In genomic region chr2:85001497-85001896, GRCm38 (mm10) we compare ENCODE assay signal across 13 mouse cellular contexts. TPM values are rescaled to one million over a fixed set of nuclear protein-coding genes. Genes with fewer than 3 reads are reported as not detected.
DNase-seq lines count a peak whose midpoint lies in the region; ATAC-seq lines count a peak whose summit lies in the region.
"Had no signal": no experiment of that assay in that cellular context is flagged by ENCODE, and none has a peak within 500 bp of the region (broad histone marks: within the 10 kb centered on the region; RNA-seq: fewer than 3 reads in every experiment).

No protein-coding gene starts in this region.

- no peak overlapping the region for H3K4me2 ChIP-seq in heart, embryonic 11.5 days
- H3K4me2 ChIP-seq in midbrain, embryonic 16.5 days (ENCODE audit: low read length), result no peak overlapping the region
- H3K4me2 ChIP-seq: hindbrain, embryonic 12.5 days; limb, embryonic 12.5 days had no signal

- no peak for ATAC-seq in heart, embryonic 11.5 days (replicated peaks; ENCODE audit: insufficient number of reproducible peaks, low FRiP score, low TSS enrichment)
- no peak for ATAC-seq in midbrain, embryonic 16.5 days

- no peaks in the 10 kb centered on the region for H3K27me3 ChIP-seq in heart, embryonic 11.5 days (ENCODE audit: control insufficient read depth, insufficient read depth, low read length)
- no peaks in the 10 kb centered on the region for H3K27me3 ChIP-seq in midbrain, embryonic 16.5 days (ENCODE audit: control insufficient read depth, insufficient read depth, low read depth, low read length)
- H3K27me3 ChIP-seq: hindbrain, embryonic 12.5 days; limb, embryonic 12.5 days had no signal

- no peak overlapping the region for H3K4me3 ChIP-seq in heart, embryonic 11.5 days (ENCODE audit: low read depth, low read length)
- no peak overlapping the region for H3K4me3 ChIP-seq in midbrain, embryonic 16.5 days (ENCODE audit: low read depth, low read length)
- H3K4me3 ChIP-seq: hindbrain, embryonic 12.5 days; limb, embryonic 12.5 days had no signal

- H3K9me3 ChIP-seq in heart, embryonic 11.5 days (replicated peaks; ENCODE audit: control insufficient read depth, low read length), result no peaks in the 10 kb centered on the region
- H3K9me3 ChIP-seq in midbrain, embryonic 16.5 days (replicated peaks; ENCODE audit: control insufficient read depth, low read length, poor library complexity, severe bottlenecking), result no peaks in the 10 kb centered on the region
- H3K9me3 ChIP-seq: hindbrain, embryonic 12.5 days; limb, embryonic 12.5 days had no signal

- H3K4me1 ChIP-seq in heart, embryonic 11.5 days (ENCODE audit: control insufficient read depth, insufficient read depth, low read length), result peaks cover 6% of the 10 kb centered on the region; the same call in 1 of the 2 replicates
- no peaks in the 10 kb centered on the region for H3K4me1 ChIP-seq in midbrain, embryonic 16.5 days (ENCODE audit: control insufficient read depth, insufficient read depth, low read length)
- H3K4me1 ChIP-seq: hindbrain, embryonic 12.5 days; limb, embryonic 12.5 days had no signal

- no peaks in the 10 kb centered on the region for H3K36me3 ChIP-seq in heart, embryonic 11.5 days (ENCODE audit: control insufficient read depth, insufficient read depth, low read length)
- no peaks in the 10 kb centered on the region for H3K36me3 ChIP-seq in midbrain, embryonic 16.5 days (ENCODE audit: control insufficient read depth, insufficient read depth, low read length)
- H3K36me3 ChIP-seq: hindbrain, embryonic 12.5 days; limb, embryonic 12.5 days had no signal

- H3K9ac ChIP-seq in heart, embryonic 11.5 days (ENCODE audit: low read depth, low read length), result no peak overlapping the region
- no peak overlapping the region for H3K9ac ChIP-seq in midbrain, embryonic 16.5 days (ENCODE audit: low read depth, low read length)
- H3K9ac ChIP-seq: hindbrain, embryonic 12.5 days; limb, embryonic 12.5 days had no signal

- peak; percentile 93 for DNase-seq in heart, adult 11 months
- peak; percentile 83 for DNase-seq in Muller cell, postnatal 12 days (ENCODE audit: inconsistent ontology term)
- DNase-seq in kidney, adult 9 months, result peak; percentile 47
- peak; percentile 51 for DNase-seq in lung, postnatal 10 days
- DNase-seq in spleen, postnatal 4 days (ENCODE audit: low spot score in 2 of 2), result no peak
- no peak for DNase-seq in gastrocnemius, postnatal 25 days
- DNase-seq: gastrocnemius, postnatal 10 days had no signal

- 85% methylated on average over 13 of the region's 13 CpGs for WGBS in heart, embryonic 11.5 days (ENCODE audit: insufficient replicate concordance)
- WGBS in midbrain, embryonic 16.5 days, result 72% methylated on average over 13 of the region's 13 CpGs

- H3K27ac ChIP-seq in heart, embryonic 11.5 days (ENCODE audit: low read depth, low read length), result no peak overlapping the region
- no peak overlapping the region for H3K27ac ChIP-seq in midbrain, embryonic 16.5 days (ENCODE audit: low read length)
- H3K27ac ChIP-seq: hindbrain, embryonic 12.5 days; limb, embryonic 12.5 days had no signal

RNA-seq across cellular contexts. Expression of gene Prg3, which starts 13.5 kb away (rescaled TPM):
- polyA plus RNA-seq in heart, embryonic 11.5 days (2014; fragmentation: Nextera tagmentation; extraction: Ambion mirVana), result 0.24 and 0.37 TPM in 2 replicates
- not detected in 2 replicates for polyA plus RNA-seq in midbrain, embryonic 16.5 days (2015; fragmentation: Nextera tagmentation; extraction: Ambion mirVana)
- not detected for total RNA-seq in gastrocnemius, postnatal 25 days (2021)
- total RNA-seq: gastrocnemius, postnatal 10 days; monocyte, adult 5-6 weeks had no signal
- polyA plus RNA-seq: cortical plate, adult 2 months; hindbrain, embryonic 12.5 days; limb, embryonic 12.5 days had no signal

RNA-seq across cellular contexts. Expression of gene Prg2, which starts 21.2 kb away (rescaled TPM):
- 0.73 and 1.1 TPM in 2 replicates for polyA plus RNA-seq in heart, embryonic 11.5 days (2014; fragmentation: Nextera tagmentation; extraction: Ambion mirVana)
- polyA plus RNA-seq in midbrain, embryonic 16.5 days (2015; fragmentation: Nextera tagmentation; extraction: Ambion mirVana), result not detected in 2 replicates
- not detected for total RNA-seq in gastrocnemius, postnatal 25 days (2021)
- polyA plus RNA-seq: cortical plate, adult 2 months had no signal

RNA-seq across cellular contexts. Expression of gene Ssrp1, which starts 35.5 kb away (rescaled TPM):
- polyA plus RNA-seq in heart, embryonic 11.5 days (2014; fragmentation: Nextera tagmentation; extraction: Ambion mirVana), result 180 and 194 TPM in 2 replicates
- polyA plus RNA-seq in midbrain, embryonic 16.5 days (2015; fragmentation: Nextera tagmentation; extraction: Ambion mirVana), result 162 and 170 TPM in 2 replicates
- 10 to 100 TPM; 25.5 to 28.3 TPM for total RNA-seq in gastrocnemius, postnatal 25 days (2021)

RNA-seq across cellular contexts. Expression of gene P2rx3, which starts 35.8 kb away (rescaled TPM):
- polyA plus RNA-seq in heart, embryonic 11.5 days (2014; fragmentation: Nextera tagmentation; extraction: Ambion mirVana), result 0.44 and 0.77 TPM in 2 replicates
- polyA plus RNA-seq in midbrain, embryonic 16.5 days (2015; fragmentation: Nextera tagmentation; extraction: Ambion mirVana), result 1.4 and 2.1 TPM in 2 replicates
- total RNA-seq in gastrocnemius, postnatal 25 days (2021), result under 1 TPM; 0.40 to 0.43 TPM
- total RNA-seq: monocyte, adult 5-6 weeks had no signal

RNA-seq across cellular contexts. Expression of gene Tnks1bp1, which starts 46.3 kb away (rescaled TPM):
- 7.0 TPM in 2 replicates for polyA plus RNA-seq in heart, embryonic 11.5 days (2014; fragmentation: Nextera tagmentation; extraction: Ambion mirVana)
- polyA plus RNA-seq in midbrain, embryonic 16.5 days (2015; fragmentation: Nextera tagmentation; extraction: Ambion mirVana), result 23.0 and 27.4 TPM in 2 replicates
- total RNA-seq in gastrocnemius, postnatal 25 days (2021), result 10 to 100 TPM; 26.0 to 29.1 TPM

Comparison
In these comparisons a context has a peak if more than half of its experiments do, and no peak if none do; other contexts are left out.
1. DNase-seq: peak in heart, adult 11 months (single experiment), Muller cell, postnatal 12 days (single experiment), kidney, adult 9 months (single experiment) and lung, postnatal 10 days (single experiment); none in spleen, postnatal 4 days (0 of 2) and gastrocnemius, postnatal 25 days (single experiment).